Mouse (Mus musculus) embryonic facial prominence, embryonic 13.5 days (tissue): ENCODE measurements around the gene Tmem72. TPM values are rescaled to one million over a fixed set of nuclear protein-coding genes. Genes with fewer than 3 reads are reported as not detected.

Experiments
- ATAC-seq: fragments of 200-750 bp; cut with Nextera tagmentation; 2 replicates; pipeline ENCODE4 v1.8.0; 2017; ENCODE audit warnings: low read depth; ENCODE audit not compliant: insufficient number of reproducible peaks, insufficient read depth, low FRiP score, low TSS enrichment
- H3K27ac ChIP-seq: fragments of 300-500 bp; sonication (generic); 2 replicates; pipeline ENCODE4 v1.5.1; 2015; ENCODE audit warnings: moderate library complexity, mild to moderate bottlenecking, inconsistent platforms
- H3K27me3 ChIP-seq: fragments of 300-500 bp; sonication (generic); 2 replicates; pipeline ENCODE4 v1.6.1; 2015; ENCODE audit warnings: mild to moderate bottlenecking, inconsistent platforms
- H3K36me3 ChIP-seq: fragments of 300-500 bp; sonication (generic); 2 replicates; pipeline ENCODE4 v1.6.1; 2015; ENCODE audit warnings: mild to moderate bottlenecking, inconsistent platforms
- H3K4me1 ChIP-seq: fragments of 300-500 bp; sonication (generic); 2 replicates; pipeline ENCODE4 v1.6.1; 2015; ENCODE audit warnings: inconsistent platforms
- H3K4me2 ChIP-seq: fragments of 300-500 bp; sonication (generic); 2 replicates; pipeline ENCODE4 v1.6.1; 2015; ENCODE audit warnings: moderate library complexity, mild to moderate bottlenecking, inconsistent platforms
- H3K4me3 ChIP-seq: fragments of 300-500 bp; sonication (generic); 2 replicates; pipeline ENCODE4 v1.5.1; 2015; ENCODE audit warnings: mild to moderate bottlenecking, inconsistent platforms
- H3K9ac ChIP-seq: fragments of 300-500 bp; sonication (generic); 2 replicates; pipeline ENCODE4 v1.6.1; 2015; ENCODE audit warnings: mild to moderate bottlenecking, inconsistent platforms
- H3K9me3 ChIP-seq: fragments of 300-500 bp; sonication (generic); 2 replicates; pipeline ENCODE4 v1.6.1; 2016; ENCODE audit warnings: inconsistent platforms
- WGBS: fragments of 180-500 bp; shearing (Covaris S2); methylation state at CpG from one replicate; pipeline ENCODE4 v1.1.7; 2015; ENCODE audit warnings: mixed read lengths; 5-methylcytosine and 5-hydroxymethylcytosine counted together
- polyA plus RNA-seq: library from polyadenylated mRNA; unstranded; fragments of >200 nt; fragmentation: Nextera tagmentation; extraction: Ambion mirVana; gene quantifications from 2 replicates; pipeline ENCODE4 v1.2.1, GENCODE M21; 2015

Gene Tmem72
- 0.04 and 0.07 TPM in 2 replicates for polyA plus RNA-seq

- Histone ChIP-seq H3K4me1 (peaks cover 5% of the 10 kb centered on the region; the same call in 1 of the 2 replicates), H3K4me2 (no peak within 1 kb of the TSS), H3K27me3 (no peaks in the 10 kb centered on the region), H3K36me3 (no peaks in the 10 kb centered on the region), H3K4me3 (no peak within 1 kb of the TSS), H3K9me3 (no peaks in the 10 kb centered on the region), H3K9ac (no peak within 1 kb of the TSS), H3K27ac (no peak within 1 kb of the TSS)
- 61% methylated on average over 8 of the region's 8 CpGs for WGBS
- ATAC-seq = no peak
Observed at GRCm38 (mm10) chr6:116716666-116717065, at the start of gene Tmem72. Gene Tmem72, minus strand, starts transcription at chr6:116716913.

GRCm38 (mm10) chr6:116764524-116764923 is 47.8 kb upstream of the Tmem72 start:
- Histone ChIP-seq H3K4me2 (no peak overlapping the region), H3K9ac (no peak overlapping the region), H3K9me3 (no peaks in the 10 kb centered on the region), H3K4me3 (no peak overlapping the region), H3K27ac (no peak overlapping the region), H3K27me3 (no peaks in the 10 kb centered on the region; the same call in 1 of the 2 replicates), H3K4me1 (peaks cover 5% of the 10 kb centered on the region), H3K36me3 (no peaks in the 10 kb centered on the region)
- WGBS = 85% methylated on average over 4 of the region's 4 CpGs
- ATAC-seq = no peak

- Histone ChIP-seq H3K9me3 (no peaks in the 10 kb centered on the region), H3K27ac (no peak overlapping the region), H3K4me3 (no peak overlapping the region), H3K4me2 (no peak overlapping the region), H3K4me1 (no peaks in the 10 kb centered on the region), H3K9ac (no peak overlapping the region), H3K27me3 (no peaks in the 10 kb centered on the region; the same call in 1 of the 2 replicates), H3K36me3 (no peaks in the 10 kb centered on the region)
- 61% methylated on average over 3 of the region's 3 CpGs for WGBS
- ATAC-seq = no peak
Observed at GRCm38 (mm10) chr6:116762333-116762732, 45.6 kb upstream of the Tmem72 start.

GRCm38 (mm10) chr6:116760181-116760580 is 43.5 kb upstream of the Tmem72 start:
- Histone ChIP-seq H3K36me3 (no peaks in the 10 kb centered on the region), H3K4me3 (no peak overlapping the region), H3K9ac (no peak overlapping the region), H3K4me2 (no peak overlapping the region), H3K27ac (no peak overlapping the region), H3K27me3 (no peaks in the 10 kb centered on the region; the same call in 1 of the 2 replicates), H3K9me3 (no peaks in the 10 kb centered on the region), H3K4me1 (no peaks in the 10 kb centered on the region)
- 74% methylated on average over 6 of the region's 6 CpGs for WGBS
- no peak for ATAC-seq

- WGBS = 88% methylated on average over 3 of the region's 3 CpGs
- Histone ChIP-seq H3K4me1 (no peaks in the 10 kb centered on the region), H3K36me3 (no peaks in the 10 kb centered on the region), H3K4me3 (no peak overlapping the region), H3K27me3 (no peaks in the 10 kb centered on the region), H3K9me3 (no peaks in the 10 kb centered on the region), H3K4me2 (no peak overlapping the region), H3K9ac (no peak overlapping the region), H3K27ac (no peak overlapping the region)
- ATAC-seq = no peak
Observed at GRCm38 (mm10) chr6:116756364-116756763, 39.7 kb upstream of the Tmem72 start.

- WGBS = 70% methylated on average over 2 of the region's 2 CpGs
- Histone ChIP-seq H3K4me2 (no peak overlapping the region), H3K4me1 (no peaks in the 10 kb centered on the region), H3K9me3 (no peaks in the 10 kb centered on the region), H3K4me3 (no peak overlapping the region), H3K27ac (no peak overlapping the region), H3K9ac (no peak overlapping the region), H3K27me3 (no peaks in the 10 kb centered on the region), H3K36me3 (no peaks in the 10 kb centered on the region)
- no peak for ATAC-seq
Observed at GRCm38 (mm10) chr6:116738046-116738445, 21.3 kb upstream of the Tmem72 start.

- 85% methylated on average over 5 of the region's 5 CpGs for WGBS
- no peak for ATAC-seq
- H3K4me3 ChIP-seq = no peak overlapping the region
- no peak overlapping the region for H3K9ac ChIP-seq
- no peak overlapping the region for H3K27ac ChIP-seq
- no peaks in the 10 kb centered on the region for H3K9me3 ChIP-seq
- H3K27me3 ChIP-seq = no peaks in the 10 kb centered on the region
- no peaks in the 10 kb centered on the region for H3K4me1 ChIP-seq
- no peaks in the 10 kb centered on the region for H3K36me3 ChIP-seq
- no peak overlapping the region for H3K4me2 ChIP-seq
Observed at GRCm38 (mm10) chr6:116735361-116735760, 18.6 kb upstream of the Tmem72 start.

GRCm38 (mm10) chr6:116733577-116733976 is 16.9 kb upstream of the Tmem72 start:
- Histone ChIP-seq H3K9ac (no peak overlapping the region), H3K9me3 (no peaks in the 10 kb centered on the region), H3K4me3 (no peak overlapping the region), H3K4me1 (no peaks in the 10 kb centered on the region), H3K4me2 (no peak overlapping the region), H3K36me3 (no peaks in the 10 kb centered on the region), H3K27ac (no peak overlapping the region), H3K27me3 (no peaks in the 10 kb centered on the region)
- WGBS = 61% methylated on average over 4 of the region's 4 CpGs
- ATAC-seq = no peak

GRCm38 (mm10) chr6:116724489-116725160 is 7.9 kb upstream of the Tmem72 start:
- Histone ChIP-seq H3K9me3 (no peaks in the 10 kb centered on the region), H3K4me2 (no peak overlapping the region), H3K27me3 (no peaks in the 10 kb centered on the region), H3K4me1 (no peaks in the 10 kb centered on the region), H3K4me3 (no peak overlapping the region), H3K9ac (no peak overlapping the region), H3K27ac (no peak overlapping the region), H3K36me3 (no peaks in the 10 kb centered on the region)
- 77% methylated on average over 12 of the region's 12 CpGs for WGBS
- ATAC-seq = no peak

- H3K4me3 ChIP-seq = no peak overlapping the region
- H3K27me3 ChIP-seq = no peaks in the 10 kb centered on the region
- 84% methylated on average over 4 of the region's 4 CpGs for WGBS
- H3K4me1 ChIP-seq = peaks cover 5% of the 10 kb centered on the region; the same call in 1 of the 2 replicates
- H3K4me2 ChIP-seq = no peak overlapping the region
- no peak overlapping the region for H3K9ac ChIP-seq
- H3K9me3 ChIP-seq = no peaks in the 10 kb centered on the region
- no peaks in the 10 kb centered on the region for H3K36me3 ChIP-seq
- H3K27ac ChIP-seq = no peak overlapping the region
- ATAC-seq = no peak
Observed at GRCm38 (mm10) chr6:116718920-116719319, 2.2 kb upstream of the Tmem72 start.

GRCm38 (mm10) chr6:116718361-116718760 is 1.6 kb upstream of the Tmem72 start:
- Histone ChIP-seq H3K4me1 (peaks cover 5% of the 10 kb centered on the region; the same call in 1 of the 2 replicates), H3K27ac (no peak overlapping the region), H3K27me3 (no peaks in the 10 kb centered on the region), H3K4me3 (no peak overlapping the region), H3K9me3 (no peaks in the 10 kb centered on the region), H3K4me2 (no peak overlapping the region), H3K36me3 (no peaks in the 10 kb centered on the region), H3K9ac (no peak overlapping the region)
- 83% methylated on average over 4 of the region's 4 CpGs for WGBS
- ATAC-seq = no peak

- no peak overlapping the region for H3K9ac ChIP-seq
- WGBS = 89% methylated on average over 7 of the region's 7 CpGs
- no peak overlapping the region for H3K27ac ChIP-seq
- H3K4me2 ChIP-seq = no peak overlapping the region
- no peaks in the 10 kb centered on the region for H3K27me3 ChIP-seq
- no peak for ATAC-seq
- H3K4me1 ChIP-seq = peaks cover 5% of the 10 kb centered on the region; the same call in 1 of the 2 replicates
- H3K4me3 ChIP-seq = no peak overlapping the region
- H3K9me3 ChIP-seq = no peaks in the 10 kb centered on the region
- H3K36me3 ChIP-seq = no peaks in the 10 kb centered on the region
Observed at GRCm38 (mm10) chr6:116717851-116718250, 1.1 kb upstream of the Tmem72 start.
